Mouse (Mus musculus): ENCODE measurements around the gene Man2a2.
"Not testable (repeated sequence)": the region's sequence is repeated elsewhere in the genome, so short reads cannot be mapped to it uniquely, and the experiment has no call there.

The Man2a2 gene

DNA sequence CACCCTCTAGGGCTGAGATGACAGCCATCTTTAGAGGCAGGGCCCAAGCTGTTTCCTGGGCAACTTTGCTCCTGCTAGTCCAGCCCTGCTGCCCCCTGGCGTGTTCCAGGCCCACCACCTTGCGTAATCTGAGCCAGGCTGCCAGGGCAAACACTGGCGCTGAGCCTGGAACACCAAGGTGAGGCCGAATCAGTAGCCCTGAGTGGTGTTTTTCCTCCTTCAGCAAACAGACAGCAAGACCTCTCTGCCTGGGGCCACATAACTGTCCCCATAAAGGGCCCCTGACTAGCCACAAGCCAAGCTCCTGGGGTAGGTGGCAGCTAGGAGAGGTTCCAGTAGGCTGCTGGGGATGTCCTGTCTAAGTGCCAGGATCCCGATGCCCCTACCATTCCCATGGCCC is 28.9 kb upstream of the Man2a2 start:
- no peak for DNase-seq (ENCODE audit: low spot score in 2 of 2)

DNA sequence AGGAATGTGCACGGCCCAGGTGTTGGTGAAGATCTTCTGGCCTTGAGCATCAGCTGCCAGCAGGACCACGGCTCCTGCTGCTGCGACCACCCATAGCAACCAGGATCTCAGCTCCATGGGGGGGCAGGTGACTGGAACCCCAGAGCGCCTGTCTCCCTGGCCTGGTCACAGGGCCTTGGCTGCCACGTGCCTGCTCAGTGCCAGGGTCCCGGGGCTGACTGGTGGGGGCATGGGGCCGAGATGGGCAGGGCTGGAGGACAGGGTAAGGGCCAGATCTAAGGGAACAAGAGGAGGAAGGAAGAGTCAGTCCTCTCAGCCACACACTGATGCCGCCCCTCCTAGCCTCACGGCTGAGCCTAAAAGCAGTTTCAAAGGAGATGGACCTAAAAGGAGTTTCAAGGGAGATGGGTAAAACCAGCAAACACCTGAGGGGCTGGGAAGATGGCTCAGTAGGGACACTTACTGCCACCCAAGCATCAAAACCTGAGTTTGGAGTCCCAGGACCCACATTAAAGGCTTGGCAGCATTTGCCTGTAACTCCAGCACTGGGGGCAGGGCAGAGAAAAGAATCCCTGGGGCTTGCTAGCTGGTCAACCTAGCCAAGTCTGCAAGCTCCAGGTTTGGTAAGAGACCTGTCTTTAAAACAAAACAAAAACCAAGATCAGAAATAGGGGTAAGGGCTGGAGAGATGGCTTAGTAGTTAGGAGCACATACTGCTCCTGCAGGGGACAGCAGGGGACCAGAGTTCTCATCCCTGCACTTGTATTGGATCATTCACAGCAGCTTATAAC is 27.7 kb upstream of the Man2a2 start:
- DNase-seq (ENCODE audit: low spot score in 2 of 2) = no peak

DNA sequence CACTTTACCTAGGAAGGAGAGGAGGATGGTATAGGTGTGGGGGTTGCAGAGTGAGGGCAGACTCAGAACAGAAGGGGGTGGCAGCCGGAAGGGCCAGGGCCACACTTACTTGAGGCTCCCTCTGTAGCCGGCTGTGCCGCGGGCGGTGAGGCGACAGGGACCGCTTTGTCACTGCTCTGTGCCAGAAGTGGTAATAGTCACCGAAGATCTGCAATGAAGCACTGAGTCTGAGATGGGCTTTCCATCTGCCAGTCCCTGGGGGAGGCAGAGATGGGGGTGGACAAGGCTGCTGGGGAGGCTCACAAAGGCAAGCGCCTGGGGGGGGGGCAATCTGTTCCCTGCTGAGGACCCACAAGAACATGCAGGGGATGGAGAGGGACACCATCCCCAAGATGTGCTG is 26.8 kb upstream of the Man2a2 start:
- DNase-seq (ENCODE audit: low spot score in 2 of 2) = no peak

GRCm38 (mm10) chr7:80396427-80396826 is 25.3 kb upstream of the Man2a2 start:
- not testable (repeated sequence) for DNase-seq (ENCODE audit: low spot score in 2 of 2)

- DNase-seq (ENCODE audit: low spot score in 2 of 2) = no peak
Measured at GRCm38 (mm10) chr7:80394600-80394999, 23.4 kb upstream of the Man2a2 start.

DNA sequence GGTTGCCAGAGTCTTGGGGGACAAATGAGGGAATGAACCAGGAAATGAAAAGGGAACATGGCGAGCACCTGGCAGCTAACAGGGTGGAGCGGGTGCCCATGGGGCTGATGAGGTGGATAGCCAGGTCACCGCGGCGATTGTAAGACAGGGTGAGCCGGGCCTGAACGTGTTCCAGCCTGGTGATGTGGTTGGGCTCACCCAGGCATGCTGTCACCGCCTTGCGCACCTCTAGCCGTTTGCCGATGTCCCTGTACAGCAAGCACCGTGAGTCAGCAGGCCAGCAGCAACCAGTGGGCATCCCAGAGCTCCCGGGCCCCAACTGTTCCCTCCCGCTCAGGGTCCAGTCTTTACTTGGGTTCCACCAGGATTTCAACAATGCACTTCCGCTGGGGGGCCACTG is 20.9 kb upstream of the Man2a2 start:
- no peak for DNase-seq (ENCODE audit: low spot score in 2 of 2)

DNA sequence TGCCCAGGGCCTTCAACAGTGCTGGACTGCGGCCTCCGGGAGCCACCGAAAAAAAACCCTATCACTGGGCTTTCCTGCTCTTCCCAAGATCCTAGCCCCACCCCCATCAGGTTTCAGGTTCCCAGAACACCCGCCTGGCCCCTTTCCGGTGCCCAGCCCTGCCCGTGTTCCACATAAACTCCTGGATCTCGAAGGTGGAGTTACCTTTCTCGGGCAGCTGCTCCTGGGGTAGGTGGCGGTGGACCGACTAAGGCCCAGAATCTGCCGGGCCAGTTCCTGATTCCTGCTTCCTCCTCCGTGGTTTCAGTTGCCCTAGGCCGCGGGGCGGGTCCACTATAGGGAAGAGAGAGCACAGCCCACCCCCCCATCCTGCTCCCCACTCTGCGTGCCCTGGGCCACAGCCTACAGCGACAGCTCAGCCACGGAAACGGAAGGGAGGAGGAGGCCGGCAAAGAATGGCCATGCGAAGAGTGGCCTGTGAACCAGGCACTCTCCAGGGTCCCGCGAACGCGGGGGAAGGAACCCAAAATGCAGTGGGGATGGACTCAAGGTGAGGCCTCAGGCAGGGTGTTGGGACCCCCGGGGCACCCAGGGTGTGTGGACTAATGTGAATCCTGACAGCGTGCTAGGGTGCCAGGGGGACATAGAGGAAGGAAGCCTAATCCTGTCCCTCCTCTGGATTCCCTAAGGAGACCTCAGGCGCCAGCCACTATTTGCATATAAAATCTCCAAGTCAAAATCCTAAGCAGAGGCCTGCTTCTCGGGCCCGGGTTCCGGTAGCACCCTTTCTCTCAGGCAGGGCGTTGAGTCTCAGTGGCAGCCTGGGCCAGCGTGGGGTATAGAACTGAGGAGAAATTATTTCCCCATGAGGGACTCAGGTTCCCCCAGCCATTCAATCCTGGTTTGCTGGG is 16.7 kb upstream of the Man2a2 start, which contains the start of gene Fes:
Fes (minus strand) TSS at position 314 of the 911 bp plus-strand sequence.
- DNase-seq (ENCODE audit: low spot score in 2 of 2) = no peak

DNA sequence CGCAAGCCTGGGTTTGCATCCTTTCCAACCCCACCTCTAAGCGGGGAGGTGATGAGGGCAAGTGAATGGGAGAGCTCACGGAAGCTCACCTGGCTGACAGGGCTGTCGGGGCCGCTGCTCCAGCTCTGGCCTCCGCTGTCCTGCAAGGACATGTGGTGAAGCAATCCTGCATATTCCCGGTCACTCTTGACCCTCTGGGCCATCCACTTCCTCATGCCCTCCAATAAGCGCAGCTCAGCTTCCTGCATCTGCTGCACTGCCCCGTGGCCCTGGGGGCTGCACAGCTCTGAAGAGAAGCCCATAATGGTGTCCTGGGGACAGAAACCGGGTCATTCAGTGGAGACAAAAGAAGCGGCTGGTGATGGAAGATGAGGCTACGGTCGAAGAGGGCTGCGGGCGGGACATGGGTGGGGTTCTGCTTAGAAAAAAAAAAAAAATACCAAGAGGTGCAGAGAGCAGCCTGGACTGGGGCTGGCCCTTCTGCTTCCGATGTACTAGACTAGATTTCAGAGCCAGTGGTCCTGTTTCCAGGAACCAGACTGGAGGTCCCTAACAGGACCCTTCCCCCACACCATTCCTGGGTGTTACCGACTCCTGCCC is 16.0 kb upstream of the Man2a2 start:
- no peak for DNase-seq (ENCODE audit: low spot score in 2 of 2)

- DNase-seq (ENCODE audit: low spot score in 2 of 2) = peak; percentile 90 to 92
Measured at GRCm38 (mm10) chr7:80386235-80386930, 15.2 kb upstream of the Man2a2 start.

- no peak for DNase-seq (ENCODE audit: low spot score in 2 of 2)
Measured at GRCm38 (mm10) chr7:80382919-80383318, 11.7 kb upstream of the Man2a2 start.

- DNase-seq (ENCODE audit: low spot score in 2 of 2) = no peak
Measured at GRCm38 (mm10) chr7:80379531-80379930, 8.4 kb upstream of the Man2a2 start.

DNA sequence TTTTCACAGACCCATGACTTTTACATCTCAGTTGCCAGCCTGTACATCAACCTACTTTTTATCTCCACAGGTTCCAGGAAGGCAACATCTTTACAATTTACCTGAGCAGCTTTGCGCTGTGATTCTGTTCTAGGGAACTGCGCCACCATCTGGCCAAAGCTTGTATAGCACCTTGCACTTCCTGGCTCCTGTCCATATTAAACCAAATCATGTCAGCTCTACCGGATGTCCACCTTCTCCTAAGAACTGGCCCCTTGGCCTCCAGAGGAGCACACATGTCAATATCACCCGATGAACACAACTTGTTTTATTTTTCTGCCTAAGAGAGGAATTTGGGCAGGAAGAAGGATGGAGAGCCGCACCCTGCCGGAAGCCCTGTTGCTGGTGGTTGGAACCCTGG is 6.3 kb upstream of the Man2a2 start:
- peak; percentile 61 to 73 for DNase-seq (ENCODE audit: low spot score in 2 of 2)

- DNase-seq (ENCODE audit: low spot score in 2 of 2) = no peak
Measured at GRCm38 (mm10) chr7:80376192-80376591, 5.0 kb upstream of the Man2a2 start.

- no peak for DNase-seq (ENCODE audit: low spot score in 2 of 2)
Measured at GRCm38 (mm10) chr7:80375376-80376039, 4.3 kb upstream of the Man2a2 start.

DNA sequence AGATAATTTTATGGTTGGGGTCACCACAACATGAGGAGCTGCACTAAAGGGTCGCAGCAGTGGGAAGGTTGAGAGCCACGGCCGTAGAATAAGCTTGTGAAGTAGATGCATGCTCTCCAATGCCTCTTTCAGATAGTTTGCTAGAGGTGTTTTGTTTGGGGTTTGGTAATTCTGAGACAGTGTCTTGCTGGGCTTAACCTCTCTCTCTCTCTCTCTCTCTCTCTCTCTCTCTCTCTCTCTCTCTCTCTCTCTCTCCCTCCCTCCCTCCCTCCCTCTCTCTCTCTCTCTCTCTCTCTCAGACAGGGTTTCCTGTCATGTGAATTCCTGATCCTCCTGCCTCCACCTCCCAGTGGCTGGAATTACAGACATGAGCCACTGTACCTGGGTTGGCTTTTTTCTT is 3.6 kb upstream of the Man2a2 start:
- no peak for DNase-seq (ENCODE audit: low spot score in 2 of 2)

- DNase-seq (ENCODE audit: low spot score in 2 of 2) = no peak
Measured at GRCm38 (mm10) chr7:80374280-80374679, 3.1 kb upstream of the Man2a2 start.

- no peak for DNase-seq (ENCODE audit: low spot score in 2 of 2)
Measured at GRCm38 (mm10) chr7:80373850-80374249, 2.7 kb upstream of the Man2a2 start.

DNA sequence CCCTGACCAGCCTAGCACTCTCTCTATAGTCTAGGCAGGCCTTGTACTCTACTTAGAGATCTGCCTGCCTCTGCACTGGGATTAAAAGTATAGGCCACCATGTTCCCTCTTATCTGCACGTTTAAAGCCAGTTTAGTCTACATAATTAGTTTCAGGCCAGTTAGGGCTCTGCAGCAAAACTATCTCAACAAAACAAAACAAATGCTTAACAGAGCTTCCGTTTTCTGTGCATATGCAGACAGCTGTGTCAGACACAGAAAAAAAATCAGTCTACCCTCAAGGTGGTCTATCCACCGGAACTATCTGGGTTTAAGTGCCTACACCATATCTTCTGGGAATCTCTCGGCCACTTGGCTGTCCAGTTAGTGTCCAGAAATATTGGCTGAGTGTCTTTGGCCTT is 2.2 kb upstream of the Man2a2 start:
- DNase-seq (ENCODE audit: low spot score in 2 of 2) = no peak

DNA sequence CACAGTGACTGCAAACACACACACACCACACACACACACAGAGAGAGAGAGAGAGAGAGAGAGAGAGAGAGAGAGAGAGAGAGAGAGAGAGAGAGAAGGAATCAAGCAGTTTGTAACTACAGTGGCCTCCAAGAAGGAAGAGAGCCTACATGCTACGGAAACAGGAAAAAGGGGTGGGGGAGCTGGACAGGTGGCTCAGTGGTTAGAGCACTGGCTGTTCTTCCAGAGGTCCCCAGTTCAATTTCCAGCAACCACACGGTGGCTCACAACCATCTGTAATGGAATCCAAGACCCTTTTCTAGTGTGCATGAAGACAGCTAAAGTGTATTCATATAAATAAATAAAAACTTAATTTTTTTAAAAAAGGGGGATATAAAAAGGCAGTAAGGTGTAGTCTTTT is 1.5 kb upstream of the Man2a2 start:
- DNase-seq (ENCODE audit: low spot score in 2 of 2) = no peak

- no peak for DNase-seq (ENCODE audit: low spot score in 2 of 2)
Measured at GRCm38 (mm10) chr7:80372166-80372565, 991 bp upstream of the Man2a2 start.

DNA sequence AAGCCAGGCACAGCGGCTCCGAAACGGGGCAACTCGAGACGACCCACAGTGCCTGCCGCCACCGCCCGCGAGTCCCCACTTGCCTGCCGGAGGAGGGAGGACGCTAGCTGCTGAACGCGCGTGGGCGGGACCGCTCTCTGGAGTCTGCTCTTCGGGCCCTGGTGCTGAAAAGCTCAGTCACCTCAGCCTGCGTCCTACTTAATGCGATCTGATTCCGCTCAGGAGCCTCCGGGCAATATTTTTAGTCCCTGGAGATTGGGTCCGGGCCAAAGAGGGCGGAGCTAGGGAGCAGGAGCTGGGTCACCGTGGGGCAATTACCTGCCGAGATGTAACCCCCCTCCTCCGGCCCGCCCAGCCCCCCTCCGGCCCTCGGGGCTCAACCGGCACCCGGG is 530 bp downstream of the Man2a2 start:
- peak; percentile 68 to 70 for DNase-seq (ENCODE audit: low spot score in 2 of 2)
